Mouse (Mus musculus) liver, adult 2 months (tissue): ENCODE data around the gene Coro2b. TPM values are rescaled to one million over a fixed set of nuclear protein-coding genes. Genes with fewer than 3 reads are reported as not detected.
A peak's percentile ranks its signal among the peaks of the same experiment; 100 is the strongest.

Source experiments
- DNase-seq: peaks from one replicate; pipeline ENCODE4 v3.0.0-alpha.2; 2011; ENCODE audit warnings: low read depth, low spot score; ENCODE audit errors: extremely low read depth
- H3K27ac ChIP-seq: fragments of 200-500 bp; replicated peaks from 2 replicates; pipeline ENCODE4 v1.5.1; 2012; ENCODE audit warnings: low read depth, mild to moderate bottlenecking, control low read depth, inconsistent platforms, low read length; ENCODE audit not compliant: insufficient read depth
- H3K27me3 ChIP-seq: fragments of 200-500 bp; 2 replicates; pipeline ENCODE4 v1.6.1; 2012; ENCODE audit warnings: mild to moderate bottlenecking, moderate library complexity, low read length, inconsistent platforms; ENCODE audit not compliant: control insufficient read depth, insufficient read depth
- H3K36me3 ChIP-seq: fragments of 200-500 bp; 2 replicates; pipeline ENCODE4 v1.6.1; 2012; ENCODE audit warnings: low read length, inconsistent platforms; ENCODE audit not compliant: control insufficient read depth, insufficient read depth
- H3K4me1 ChIP-seq: fragments of 200-500 bp; 2 replicates; pipeline ENCODE4 v1.6.1; 2011; ENCODE audit warnings: low read length; ENCODE audit not compliant: control insufficient read depth, insufficient read depth
- H3K4me3 ChIP-seq: fragments of 200-500 bp; 2 replicates; pipeline ENCODE4 v1.5.1; 2011; ENCODE audit warnings: low read depth, mild to moderate bottlenecking, control low read depth, low read length, moderate library complexity; ENCODE audit not compliant: insufficient read depth
- H3K79me2 ChIP-seq: fragments of 200-500 bp; 2 replicates; pipeline ENCODE4 v1.6.1; 2012; ENCODE audit warnings: inconsistent platforms, mild to moderate bottlenecking, low read length, moderate library complexity; ENCODE audit not compliant: control insufficient read depth, insufficient read depth
- H3K9ac ChIP-seq: fragments of 200-500 bp; 2 replicates; pipeline ENCODE4 v1.6.1; 2012; ENCODE audit warnings: low read depth, mild to moderate bottlenecking, control low read depth, inconsistent platforms, low read length
- CTCF ChIP-seq: fragments of 200-500 bp; IDR thresholded peaks from 2 replicates; pipeline ENCODE4 v1.5.1; 2011; ENCODE audit warnings: low read depth, low read length, control low read depth
- POLR2A ChIP-seq: fragments of 200-500 bp; IDR thresholded peaks from 2 replicates; pipeline ENCODE4 v1.6.1; 2011; ENCODE audit warnings: low read length, control low read depth; ENCODE audit not compliant: insufficient read depth; ENCODE audit errors: extremely low read depth
- WGBS: fragments of 180-500 bp; shearing (Covaris S2); methylation state at CpG from one replicate; pipeline ENCODE4 v1.1.7; 2018; 5-methylcytosine and 5-hydroxymethylcytosine counted together
- polyA plus RNA-seq: library from polyadenylated mRNA; depleted of rRNA; stranded (reverse); fragments of >200 nt; gene quantifications from 2 replicates; pipeline ENCODE4 v1.2.3, GENCODE M21; 2012
- total RNA-seq: library from RNA; depleted of rRNA; stranded (reverse); fragments of >200 nt; gene quantifications from 2 replicates; pipeline ENCODE4 v1.2.3, GENCODE M21; 2014

Coro2b gene
- total and polyA plus RNA-seq, 2 experiments = 1.5 to 2.7 TPM

DNA sequence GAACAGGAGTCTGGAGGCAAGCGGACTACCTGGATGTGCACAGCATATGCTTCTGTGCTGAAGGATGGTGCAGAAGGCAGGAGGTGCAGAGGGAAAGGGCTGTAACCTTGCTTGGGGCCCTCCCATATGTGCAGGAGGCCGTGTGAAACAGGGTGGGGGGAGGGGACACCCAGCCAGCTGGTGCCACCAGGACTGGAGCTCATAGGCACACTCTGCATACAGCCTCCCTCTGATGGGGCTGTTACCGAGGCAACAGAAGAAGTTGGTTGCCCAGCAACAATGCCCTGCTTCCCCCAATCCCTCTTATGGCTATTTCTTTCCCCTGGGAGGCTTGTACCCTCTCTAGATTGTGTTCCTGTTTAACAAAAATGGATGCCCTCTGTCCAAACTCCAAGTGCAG, 17.8 kb upstream of the Coro2b start:
- 67% methylated on average over 3 of the region's 3 CpGs for WGBS
- no peaks in the 10 kb centered on the region for H3K79me2 ChIP-seq

DNA sequence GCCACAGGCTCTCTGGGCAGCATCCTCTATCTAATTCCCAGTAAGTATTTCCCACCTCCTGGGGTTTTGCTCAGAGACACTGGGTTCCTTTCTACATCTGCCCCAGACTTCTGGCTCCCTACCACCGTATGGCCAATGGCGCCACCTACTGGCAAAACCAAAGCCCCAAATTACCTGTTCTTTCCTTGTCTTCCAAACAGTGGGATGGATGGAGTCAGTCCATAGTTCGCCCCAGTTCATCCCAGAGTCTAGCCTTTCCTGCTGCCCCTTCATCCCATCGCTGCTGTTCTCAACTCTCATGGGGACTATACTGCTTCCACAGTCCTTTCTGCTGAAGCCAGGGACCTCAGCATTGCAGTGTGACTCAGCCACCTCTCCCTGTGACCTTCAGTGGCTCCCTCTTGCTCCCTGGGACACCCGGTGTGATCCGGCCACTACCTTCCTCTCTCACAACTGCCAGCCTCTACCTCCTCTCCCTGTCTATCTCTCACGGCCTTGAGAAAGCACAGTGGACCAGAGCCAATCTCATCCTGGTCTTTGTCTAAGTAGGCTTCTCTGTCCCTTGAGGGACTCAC, 16.6 kb upstream of the Coro2b start:
- Histone ChIP-seq H3K36me3 (no peaks in the 10 kb centered on the region), H3K4me1 (no peaks in the 10 kb centered on the region), H3K9ac (no peak overlapping the region), H3K27me3 (no peaks in the 10 kb centered on the region), H3K79me2 (no peaks in the 10 kb centered on the region), H3K27ac (no peak overlapping the region), H3K4me3 (no peak overlapping the region)
- peak; percentile 77 for TF ChIP-seq CTCF
- TF ChIP-seq POLR2A = no peak
- WGBS = 27% methylated on average over 7 of the region's 7 CpGs
- DNase-seq = peak; percentile 27

More for the DNA sequence above, 17.8 kb upstream of the Coro2b start:
- DNase-seq = no peak
- no peaks in the 10 kb centered on the region for H3K27me3 ChIP-seq
- no peaks in the 10 kb centered on the region for H3K36me3 ChIP-seq
- H3K9ac ChIP-seq = no peak overlapping the region
- H3K4me3 ChIP-seq = no peak overlapping the region
- H3K27ac ChIP-seq = no peak overlapping the region
- no peak for TF ChIP-seq POLR2A
- no peak for TF ChIP-seq CTCF
- H3K4me1 ChIP-seq = no peaks in the 10 kb centered on the region

DNA sequence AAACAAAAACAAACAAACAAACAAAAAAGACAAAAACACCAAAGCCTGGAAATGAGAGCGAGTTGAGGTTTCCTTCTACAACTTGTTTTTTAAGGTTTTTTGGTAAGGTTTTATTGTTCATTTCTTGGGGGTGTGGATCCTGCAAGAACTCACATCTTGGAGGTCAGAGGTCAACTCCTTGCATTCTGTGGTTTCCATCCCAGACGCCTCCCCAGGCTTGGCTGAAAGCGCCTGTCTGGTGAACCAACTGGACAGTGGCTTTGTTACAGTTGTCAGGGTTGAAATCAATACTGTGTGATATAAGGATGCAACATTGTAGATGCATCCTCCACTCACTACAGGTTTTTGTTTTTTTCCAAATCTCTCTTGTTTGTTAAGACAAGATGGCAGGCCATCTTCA, 14.7 kb upstream of the Coro2b start:
- no peak overlapping the region for H3K9ac ChIP-seq
- no peaks in the 10 kb centered on the region for H3K79me2 ChIP-seq
- no peaks in the 10 kb centered on the region for H3K27me3 ChIP-seq
- TF ChIP-seq POLR2A (no peak), CTCF (no peak)
- WGBS = 98% methylated on average over 3 of the region's 3 CpGs
- H3K27ac ChIP-seq = no peak overlapping the region
- DNase-seq = no peak
- no peak overlapping the region for H3K4me3 ChIP-seq
- H3K4me1 ChIP-seq = no peaks in the 10 kb centered on the region
- H3K36me3 ChIP-seq = no peaks in the 10 kb centered on the region

DNA sequence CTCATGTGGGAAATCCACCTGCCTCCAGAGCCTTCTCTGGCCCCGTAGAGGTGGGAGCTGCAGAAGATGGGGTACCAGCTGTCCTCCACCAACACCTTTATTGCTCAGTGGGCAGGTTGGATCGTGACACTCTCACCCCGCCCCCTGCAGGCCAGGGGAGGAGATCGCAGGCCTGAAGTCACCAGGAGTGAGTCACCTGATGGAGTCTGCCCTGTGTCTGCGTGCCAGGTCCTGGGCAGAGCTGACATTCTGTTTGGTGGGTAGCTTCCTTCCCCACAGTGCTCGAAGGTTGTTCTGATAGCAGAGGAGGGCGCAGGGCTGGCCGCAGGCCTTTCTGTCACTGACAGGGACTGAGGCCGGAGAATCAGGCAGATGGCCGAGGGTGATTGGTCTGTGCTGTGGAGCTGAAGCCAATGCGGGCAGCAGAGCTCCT, 13.8 kb upstream of the Coro2b start:
- Histone ChIP-seq H3K27me3 (no peaks in the 10 kb centered on the region), H3K79me2 (no peaks in the 10 kb centered on the region), H3K4me3 (no peak overlapping the region), H3K4me1 (no peaks in the 10 kb centered on the region), H3K36me3 (no peaks in the 10 kb centered on the region), H3K27ac (no peak overlapping the region), H3K9ac (no peak overlapping the region)
- 44% methylated on average over 11 of the region's 11 CpGs for WGBS
- peak; percentile 25 for DNase-seq
- TF ChIP-seq CTCF (peak; percentile 86), POLR2A (no peak)

DNA sequence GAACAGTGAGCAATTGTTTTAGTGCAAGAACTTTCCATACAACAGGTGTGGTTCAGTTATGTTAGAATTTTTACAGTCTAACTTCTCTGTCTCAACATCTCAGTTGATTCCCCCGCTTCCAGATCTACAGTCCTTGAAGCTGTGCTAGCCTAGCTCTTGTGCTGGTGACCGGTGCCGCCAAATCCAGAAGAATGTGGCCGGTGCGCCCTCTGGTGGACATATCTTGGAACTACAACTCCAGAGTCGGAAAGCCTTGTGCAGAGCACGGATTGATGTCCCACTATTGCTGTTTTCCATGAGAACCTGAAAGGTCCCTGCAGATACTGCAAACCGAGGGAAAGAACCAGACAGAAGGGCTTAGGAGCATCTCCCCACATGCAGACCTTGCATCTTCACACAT, 13.0 kb upstream of the Coro2b start:
- H3K36me3 ChIP-seq = no peaks in the 10 kb centered on the region
- H3K27ac ChIP-seq = no peak overlapping the region
- no peaks in the 10 kb centered on the region for H3K79me2 ChIP-seq
- no peak overlapping the region for H3K9ac ChIP-seq
- no peaks in the 10 kb centered on the region for H3K27me3 ChIP-seq
- TF ChIP-seq POLR2A (no peak), CTCF (peak; percentile 93)
- H3K4me3 ChIP-seq = no peak overlapping the region
- DNase-seq = peak; percentile 47
- WGBS = 3% methylated on average over 8 of the region's 8 CpGs
- H3K4me1 ChIP-seq = no peaks in the 10 kb centered on the region

DNA sequence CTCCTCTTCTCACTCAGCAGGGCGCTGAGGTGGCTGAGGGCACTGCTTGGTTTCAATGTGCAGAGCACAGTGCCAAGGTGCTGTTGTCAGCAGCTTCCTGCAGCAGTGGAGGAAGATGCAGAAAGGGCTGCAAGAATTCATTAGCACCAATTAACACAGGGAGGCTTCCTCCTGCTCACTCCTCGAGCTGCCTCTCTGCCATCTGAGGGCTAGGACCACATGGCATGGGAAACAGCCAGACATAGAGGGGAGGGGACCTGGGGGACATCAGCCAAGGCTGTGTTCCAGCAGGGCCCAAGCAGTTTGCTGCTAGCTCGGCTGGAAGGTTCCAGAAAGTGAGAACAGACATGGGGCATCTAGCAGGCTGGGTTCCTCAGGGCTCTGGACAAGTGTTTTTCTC, 10.6 kb upstream of the Coro2b start:
- no peak overlapping the region for H3K9ac ChIP-seq
- H3K36me3 ChIP-seq = no peaks in the 10 kb centered on the region
- H3K27ac ChIP-seq = no peak overlapping the region
- no peak overlapping the region for H3K4me3 ChIP-seq
- WGBS = 70% methylated on average over 3 of the region's 3 CpGs
- H3K4me1 ChIP-seq = no peaks in the 10 kb centered on the region
- TF ChIP-seq POLR2A (no peak), CTCF (no peak)
- no peaks in the 10 kb centered on the region for H3K79me2 ChIP-seq
- no peak for DNase-seq
- no peaks in the 10 kb centered on the region for H3K27me3 ChIP-seq
